Mouse (Mus musculus) midbrain, postnatal 0 days (tissue): ENCODE results near the gene Fbxo10. TPM values are rescaled to one million over a fixed set of nuclear protein-coding genes. Genes with fewer than 3 reads are reported as not detected.
A peak's percentile ranks its signal among the peaks of the same experiment; 100 is the strongest.
"Not testable (repeated sequence)": the region's sequence is repeated elsewhere in the genome, so short reads cannot be mapped to it uniquely, and the experiment has no call there.

Experiments used
- ATAC-seq: fragments of 200-750 bp; cut with Nextera tagmentation; 2 replicates; pipeline ENCODE4 v1.8.0; 2017; ENCODE audit warnings: moderate number of reproducible peaks, mild to moderate bottlenecking, moderate TSS enrichment, moderate library complexity; ENCODE audit not compliant: low FRiP score
- DNase-seq: peaks from one replicate; pipeline ENCODE4 v3.0.0-alpha.2; 2015; ENCODE audit warnings: low spot score
- H3K27ac ChIP-seq: fragments of 300-500 bp; sonication (generic); 2 replicates; pipeline ENCODE4 v1.5.1; 2014; ENCODE audit warnings: low read depth, mild to moderate bottlenecking, low read length, mixed read lengths
- H3K27me3 ChIP-seq: fragments of 300-500 bp; sonication (generic); 2 replicates; pipeline ENCODE4 v1.6.1; 2014; ENCODE audit warnings: low read length, control low read depth, mixed read lengths; ENCODE audit not compliant: insufficient read depth
- H3K36me3 ChIP-seq: fragments of 300-500 bp; sonication (generic); 2 replicates; pipeline ENCODE4 v1.6.1; 2014; ENCODE audit warnings: low read length, control low read depth, mixed read lengths; ENCODE audit not compliant: insufficient read depth
- H3K4me1 ChIP-seq: fragments of 300-500 bp; sonication (generic); 2 replicates; pipeline ENCODE4 v1.6.1; 2014; ENCODE audit warnings: mild to moderate bottlenecking, control low read depth, antibody characterized with exemption, low read length, mixed read lengths; ENCODE audit not compliant: insufficient read depth
- H3K4me2 ChIP-seq: fragments of 300-500 bp; sonication (generic); 2 replicates; pipeline ENCODE4 v1.6.1; 2014; ENCODE audit warnings: low read depth, mild to moderate bottlenecking, low read length, mixed read lengths; ENCODE audit not compliant: poor library complexity, severe bottlenecking
- H3K4me3 ChIP-seq: fragments of 300-500 bp; sonication (generic); 2 replicates; pipeline ENCODE4 v1.5.1; 2014; ENCODE audit warnings: low read depth, mild to moderate bottlenecking, low read length, moderate library complexity
- H3K9ac ChIP-seq: fragments of 300-500 bp; sonication (generic); replicated peaks from 2 replicates; pipeline ENCODE4 v1.6.1; 2014; ENCODE audit warnings: mild to moderate bottlenecking, low read length, moderate library complexity, mixed read lengths; ENCODE audit not compliant: poor library complexity, severe bottlenecking
- H3K9me3 ChIP-seq: fragments of 300-500 bp; sonication (generic); 2 replicates; pipeline ENCODE4 v1.6.1; 2016; ENCODE audit warnings: low read length, control low read depth
- CTCF ChIP-seq: IDR thresholded peaks from 2 replicates; pipeline ENCODE4 v1.5.1; 2016; ENCODE audit warnings: antibody characterized with exemption, mild to moderate bottlenecking
- WGBS: fragments of 180-500 bp; shearing (Covaris S2); extraction: QIAGEN DNeasy Blood & Tissue Kit; methylation state at CpG from one replicate; pipeline ENCODE4 v1.1.7; 2014; 5-methylcytosine and 5-hydroxymethylcytosine counted together
- polyA plus RNA-seq: library from polyadenylated mRNA; unstranded; fragments of >200 nt; fragmentation: Nextera tagmentation; extraction: Ambion mirVana; gene quantifications from 2 replicates; pipeline ENCODE4 v1.2.1, GENCODE M21; 2015
- total RNA-seq: library from RNA; depleted of rRNA; stranded (reverse); fragments of >200 nt; gene quantifications from 2 replicates; pipeline ENCODE4 v1.2.3, GENCODE M21; 2014

Gene Fbxo10
- total and polyA plus RNA-seq, 2 experiments from 2014 or later: 13.7 to 24.6 TPM

DNA sequence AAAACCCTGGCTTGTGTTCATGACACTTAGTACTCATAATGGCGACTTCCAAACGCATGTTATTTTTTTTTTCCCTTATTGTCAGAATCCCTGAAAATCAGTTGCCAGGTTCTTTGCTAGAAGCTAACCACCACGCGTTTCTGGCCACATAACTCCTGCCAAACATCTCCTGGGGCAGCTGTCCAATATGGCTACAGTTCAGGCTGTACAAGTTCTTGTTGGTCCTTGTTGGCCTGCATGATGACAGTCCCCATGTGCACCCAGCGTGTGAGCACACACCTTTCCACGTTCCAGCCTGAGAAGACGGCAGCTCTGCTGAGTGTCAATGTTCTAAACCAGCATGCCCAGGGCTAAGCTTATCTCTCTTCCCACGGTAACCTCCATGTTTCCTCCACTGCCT is 29.0 kb downstream of the Fbxo10 start:
- 0 out of 2 replicates have a peak overlapping the region, but pooled peaks have one; percentile 2 for H3K9ac ChIP-seq
- H3K36me3 ChIP-seq: peaks cover 35% of the 10 kb centered on the region
- WGBS: 85% methylated on average over 8 of the region's 8 CpGs
- no peaks in the 10 kb centered on the region for H3K9me3 ChIP-seq
- no peak overlapping the region for H3K4me2 ChIP-seq
- TF ChIP-seq CTCF: no peak
- DNase-seq: no peak
- no peak overlapping the region for H3K4me3 ChIP-seq
- no peaks in the 10 kb centered on the region for H3K4me1 ChIP-seq
- ATAC-seq: no peak
- H3K27me3 ChIP-seq: no peaks in the 10 kb centered on the region
- no peak overlapping the region for H3K27ac ChIP-seq

DNA sequence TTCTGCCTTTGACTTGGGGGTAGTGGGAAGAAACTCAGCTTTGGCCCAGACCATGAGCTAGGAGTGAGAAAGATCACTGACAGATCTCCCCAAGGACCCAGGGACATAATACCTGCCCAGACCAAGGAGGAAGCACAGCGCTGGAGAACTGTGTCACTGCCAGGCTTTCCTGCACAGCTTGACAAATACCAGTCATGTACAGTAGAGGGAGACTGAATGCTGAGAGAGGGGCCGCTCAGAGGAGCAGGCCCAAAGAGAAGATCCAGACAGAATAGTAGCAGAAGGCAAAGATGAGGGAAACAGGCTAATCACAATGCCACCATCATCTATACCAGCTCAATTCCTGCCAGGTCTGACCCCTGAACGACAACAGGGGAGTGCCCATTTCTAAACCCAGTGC is 29.5 kb downstream of the Fbxo10 start:
- peak; percentile 71 for TF ChIP-seq CTCF
- peak; percentile 36 for DNase-seq
- no peak for ATAC-seq

GRCm38 (mm10) chr4:45047956-45048355 is 36.4 kb downstream of the Fbxo10 start:
- no peak for ATAC-seq
- H3K4me2 ChIP-seq: no peak overlapping the region
- DNase-seq: peak; percentile 32
- H3K27me3 ChIP-seq: no peaks in the 10 kb centered on the region
- WGBS: 46% methylated on average over 9 of the region's 9 CpGs
- no peak for TF ChIP-seq CTCF
- no peaks in the 10 kb centered on the region for H3K9me3 ChIP-seq
- no peak overlapping the region; the same call in 1 of the 2 replicates for H3K27ac ChIP-seq
- no peaks in the 10 kb centered on the region for H3K4me1 ChIP-seq
- H3K4me3 ChIP-seq: no peak overlapping the region
- H3K9ac ChIP-seq: no peak overlapping the region
- H3K36me3 ChIP-seq: peaks cover 42% of the 10 kb centered on the region

More for the DNA sequence above, 29.5 kb downstream of the Fbxo10 start:
- Histone ChIP-seq H3K36me3 (peaks cover 30% of the 10 kb centered on the region), H3K9me3 (no peaks in the 10 kb centered on the region), H3K4me1 (no peaks in the 10 kb centered on the region), H3K4me2 (no peak overlapping the region), H3K4me3 (no peak overlapping the region), H3K27me3 (no peaks in the 10 kb centered on the region), H3K9ac (no peak overlapping the region), H3K27ac (no peak overlapping the region)
- WGBS: 62% methylated on average over 3 of the region's 3 CpGs

DNA sequence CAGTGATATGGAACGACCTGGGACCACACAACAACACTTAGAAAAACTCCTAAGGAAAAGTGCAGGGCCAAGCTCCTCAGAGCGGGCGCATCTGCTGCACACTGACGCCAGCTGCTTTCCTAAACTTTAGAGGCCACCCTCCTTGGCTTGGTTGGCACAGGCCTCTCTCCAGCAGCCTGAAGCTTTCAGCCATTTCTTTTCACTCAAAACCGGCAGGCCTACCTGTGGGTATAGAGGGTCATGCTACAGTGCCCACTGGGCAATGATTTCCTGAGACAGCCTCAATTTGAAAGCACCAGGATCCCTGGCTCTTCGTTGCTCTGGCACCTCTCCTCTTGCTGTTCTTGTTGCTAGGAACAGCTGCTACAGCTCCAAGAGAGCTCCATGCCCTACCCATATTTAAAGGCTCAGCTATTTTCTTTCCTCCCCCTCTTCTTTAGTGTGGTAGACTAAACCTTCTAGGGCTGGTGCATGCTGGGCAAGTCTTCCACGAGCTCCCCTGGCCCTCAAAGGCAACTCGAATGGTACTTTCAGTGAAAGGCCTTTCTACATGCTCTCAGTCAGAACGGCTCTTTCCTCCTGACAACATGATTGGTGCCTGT is 37.0 kb downstream of the Fbxo10 start:
- no peak for TF ChIP-seq CTCF
- Histone ChIP-seq H3K4me1 (no peaks in the 10 kb centered on the region), H3K9ac (no peak overlapping the region), H3K4me2 (no peak overlapping the region), H3K36me3 (peaks cover 42% of the 10 kb centered on the region), H3K27me3 (no peaks in the 10 kb centered on the region), H3K27ac (no peak overlapping the region), H3K9me3 (no peaks in the 10 kb centered on the region), H3K4me3 (no peak overlapping the region)
- DNase-seq (peak; percentile 65), ATAC-seq (no peak)
- WGBS: 70% methylated on average over 9 of the region's 9 CpGs

GRCm38 (mm10) chr4:45046679-45047078 is 37.7 kb downstream of the Fbxo10 start:
- Histone ChIP-seq H3K4me1 (no peaks in the 10 kb centered on the region), H3K9ac (no peak overlapping the region), H3K36me3 (peaks cover 46% of the 10 kb centered on the region), H3K9me3 (no peaks in the 10 kb centered on the region), H3K27me3 (no peaks in the 10 kb centered on the region), H3K4me3 (no peak overlapping the region), H3K27ac (no peak overlapping the region), H3K4me2 (no peak overlapping the region)
- no peak for DNase-seq
- WGBS: 93% methylated on average over 5 of the region's 5 CpGs
- ATAC-seq: no peak
- TF ChIP-seq CTCF: no peak

DNA sequence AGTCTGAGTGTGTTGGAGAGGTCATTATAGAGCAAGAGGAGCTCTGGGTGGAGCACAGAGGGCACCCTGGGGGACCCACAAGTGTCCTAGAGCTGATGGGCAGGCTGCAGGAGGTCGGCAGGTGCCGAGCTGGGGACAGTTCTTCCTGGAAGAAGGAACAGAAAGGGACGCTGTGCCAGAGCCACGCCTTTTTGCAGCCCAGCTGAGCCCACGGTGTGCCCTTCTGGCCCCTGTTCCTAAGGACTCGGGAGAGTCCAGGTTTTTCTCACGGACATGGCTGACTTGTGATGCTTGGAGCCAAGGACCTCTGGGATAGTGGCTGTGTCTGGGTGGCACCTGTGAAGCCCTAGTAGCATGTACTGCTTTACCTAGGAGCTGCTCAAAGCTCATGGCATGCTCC is 43.6 kb downstream of the Fbxo10 start:
- no peak for TF ChIP-seq CTCF
- H3K36me3 ChIP-seq: peaks cover 59% of the 10 kb centered on the region

DNA sequence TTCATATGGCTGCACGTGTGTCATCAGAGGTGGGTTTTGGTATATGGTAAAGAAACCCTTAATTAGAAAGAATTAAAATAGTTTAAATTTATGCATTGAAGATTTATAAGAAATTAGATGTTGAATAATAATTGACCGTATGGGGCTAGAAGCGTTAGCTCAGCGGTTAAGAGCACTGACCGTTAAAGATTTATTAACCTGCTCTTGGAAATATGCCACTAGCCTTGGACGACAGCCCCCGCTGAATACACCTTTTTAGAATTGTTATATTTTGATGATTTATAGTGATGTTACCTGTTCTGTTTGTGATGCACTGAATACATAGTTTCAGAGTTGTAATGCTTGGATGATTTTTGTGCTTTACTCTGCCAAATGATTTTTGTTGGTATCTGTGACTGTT is 44.9 kb downstream of the Fbxo10 start:
- DNase-seq, H3K27ac ChIP-seq, ATAC-seq, H3K4me1 ChIP-seq, H3K27me3 ChIP-seq, H3K4me2 ChIP-seq, H3K4me3 ChIP-seq, H3K9ac ChIP-seq, H3K9me3 ChIP-seq: not testable (repeated sequence)
- peaks cover 61% of the 10 kb centered on the region for H3K36me3 ChIP-seq
- WGBS: 94% methylated on average over 7 of the region's 7 CpGs

More for the DNA sequence above, 43.6 kb downstream of the Fbxo10 start:
- Histone ChIP-seq H3K27ac (no peak overlapping the region), H3K4me2 (no peak overlapping the region), H3K9ac (no peak overlapping the region), H3K4me3 (no peak overlapping the region), H3K9me3 (no peaks in the 10 kb centered on the region), H3K4me1 (no peaks in the 10 kb centered on the region), H3K27me3 (no peaks in the 10 kb centered on the region)
- 84% methylated on average over 7 of the region's 7 CpGs for WGBS
- DNase-seq (no peak), ATAC-seq (no peak)
